Mouse (Mus musculus): Measurements from ENCODE around the gene Cerkl.

- TF ChIP-seq CTCF (IDR thresholded peaks at IDR 0.05; ENCODE audit: low read depth) (no peak), EP300 (IDR thresholded peaks at IDR 0.05; ENCODE audit: low read depth) (no peak)
Observed at GRCm38 (mm10) chr2:79379087-79380041, 77.2 kb downstream of the Cerkl start.

Measured in heart, postnatal 0 days (tissue).